Mouse (Mus musculus) forebrain, embryonic 12.5 days (tissue): ENCODE data around the gene Cylc1. TPM values are rescaled to one million over a fixed set of nuclear protein-coding genes. Genes with fewer than 3 reads are reported as not detected.

ENCODE experiments used
- ATAC-seq: fragments of 200-750 bp; cut with Nextera tagmentation; 2 replicates; pipeline ENCODE4 v1.8.0; 2017; ENCODE audit warnings: moderate TSS enrichment; ENCODE audit not compliant: low FRiP score
- H3K27ac ChIP-seq: fragments of 300-500 bp; sonication (generic); 2 replicates; pipeline ENCODE4 v1.5.1; 2016; ENCODE audit warnings: mild to moderate bottlenecking
- H3K27me3 ChIP-seq: fragments of 300-500 bp; sonication (generic); 2 replicates; pipeline ENCODE4 v1.6.1; 2016; ENCODE audit warnings: mild to moderate bottlenecking
- H3K36me3 ChIP-seq: fragments of 300-500 bp; sonication (generic); replicated peaks from 2 replicates; pipeline ENCODE4 v1.6.1; 2016; ENCODE audit warnings: mild to moderate bottlenecking
- H3K4me1 ChIP-seq: fragments of 300-500 bp; sonication (generic); 2 replicates; pipeline ENCODE4 v1.6.1; 2016
- H3K4me2 ChIP-seq: fragments of 300-500 bp; sonication (generic); 2 replicates; pipeline ENCODE4 v1.6.1; 2016; ENCODE audit warnings: mild to moderate bottlenecking, moderate library complexity
- H3K4me3 ChIP-seq: fragments of 300-500 bp; sonication (generic); replicated peaks from 2 replicates; pipeline ENCODE4 v1.5.1; 2016; ENCODE audit warnings: mild to moderate bottlenecking
- H3K9ac ChIP-seq: fragments of 300-500 bp; sonication (generic); 2 replicates; pipeline ENCODE4 v1.6.1; 2016; ENCODE audit warnings: mild to moderate bottlenecking
- H3K9me3 ChIP-seq: fragments of 300-500 bp; sonication (generic); 2 replicates; pipeline ENCODE4 v1.6.1; 2016
- WGBS: fragments of 180-500 bp; shearing (Covaris S2); methylation state at CpG from one replicate; pipeline ENCODE4 v1.1.7; 2016; 5-methylcytosine and 5-hydroxymethylcytosine counted together
- polyA plus RNA-seq: library from polyadenylated mRNA; unstranded; fragments of >200 nt; fragmentation: Nextera tagmentation; extraction: Ambion mirVana; gene quantifications from 2 replicates; pipeline ENCODE4 v1.2.1, GENCODE M21; 2016

Gene Cylc1
- polyA plus RNA-seq: not detected in 2 replicates

DNA sequence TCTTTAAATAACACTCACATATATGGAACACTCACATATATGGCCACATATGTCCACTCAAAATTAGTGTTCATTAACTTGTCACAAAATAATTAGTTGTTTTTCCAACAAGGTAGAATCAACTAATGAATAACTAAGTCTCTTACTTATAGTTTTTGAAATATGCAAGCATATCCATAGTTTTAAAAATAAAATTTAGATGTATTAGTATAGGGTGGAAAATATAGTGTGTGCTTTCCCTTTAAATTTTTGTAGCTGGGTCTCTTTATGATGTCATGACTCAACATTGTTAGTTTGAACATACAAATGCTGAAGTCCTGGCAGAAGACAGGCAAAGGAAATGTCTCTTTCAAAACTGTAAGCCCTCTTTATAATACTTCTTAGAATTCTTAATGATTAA, at the start of gene Cylc1:
Gene Cylc1, plus strand, starts transcription at position 301 of the 400 bp plus-strand sequence.
- no peak within 1 kb of the TSS for H3K9ac ChIP-seq
- H3K27ac ChIP-seq: no peak within 1 kb of the TSS
- H3K9me3 ChIP-seq: no peaks in the 10 kb centered on the region
- no peak for ATAC-seq
- H3K36me3 ChIP-seq: no peaks in the 10 kb centered on the region
- no peak within 1 kb of the TSS for H3K4me3 ChIP-seq
- H3K27me3 ChIP-seq: no peaks in the 10 kb centered on the region
- no peaks in the 10 kb centered on the region for H3K4me1 ChIP-seq
- H3K4me2 ChIP-seq: no peak within 1 kb of the TSS

DNA sequence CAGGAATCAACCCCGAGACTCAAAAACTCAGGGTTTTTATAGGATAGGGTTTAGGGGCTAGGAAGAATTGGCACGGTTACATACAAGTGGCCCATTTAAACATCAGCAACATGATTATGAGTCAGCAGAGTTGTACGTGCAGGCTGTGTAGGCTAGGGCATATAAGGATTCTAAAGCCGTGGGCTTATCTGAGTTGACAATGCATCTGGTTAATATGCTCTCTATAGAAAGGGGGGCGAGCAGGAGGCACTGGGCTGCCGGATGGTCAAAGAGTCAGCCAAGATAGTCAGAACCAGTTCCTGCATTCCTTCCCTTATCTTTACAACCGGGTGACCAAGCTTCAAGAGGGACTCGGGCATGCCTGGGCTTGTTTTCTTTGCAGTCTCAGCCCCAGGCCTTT, 31.5 kb upstream of the Cylc1 start:
- no peak for ATAC-seq
- Histone ChIP-seq H3K4me2 (no peak overlapping the region), H3K4me3 (no peak overlapping the region), H3K9me3 (no peaks in the 10 kb centered on the region), H3K9ac (no peak overlapping the region), H3K27ac (no peak overlapping the region), H3K27me3 (no peaks in the 10 kb centered on the region), H3K36me3 (no peaks in the 10 kb centered on the region), H3K4me1 (no peaks in the 10 kb centered on the region)
- WGBS: 87% methylated on average over 8 of the region's 8 CpGs

DNA sequence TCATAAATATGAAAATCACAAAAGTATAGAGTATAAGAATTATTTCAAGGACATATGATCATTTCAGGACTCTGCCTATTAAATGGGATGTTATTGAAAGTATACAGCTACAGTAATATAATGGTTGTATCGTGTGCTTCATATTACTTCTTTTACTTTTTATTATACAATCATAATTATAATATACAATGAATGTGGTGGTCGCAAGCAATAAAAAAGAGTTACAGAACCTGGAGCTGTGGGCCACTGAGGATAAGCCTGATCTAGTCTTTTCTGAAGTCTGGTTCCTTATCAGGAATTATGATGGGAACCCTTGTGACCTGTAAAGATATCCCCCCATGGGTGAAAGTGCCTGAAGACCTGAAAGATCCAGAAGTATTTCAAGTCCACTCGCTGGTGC, 57.8 kb downstream of the Cylc1 start, which contains the start of gene Gm10112:
Gene Gm10112, plus strand, starts transcription at position 301 of the 400 bp plus-strand sequence.
- no peak within 1 kb of the TSS for H3K4me3 ChIP-seq
- H3K36me3 ChIP-seq: no peaks in the 10 kb centered on the region
- no peak within 1 kb of the TSS for H3K4me2 ChIP-seq
- no peaks in the 10 kb centered on the region for H3K9me3 ChIP-seq
- WGBS: 89% methylated on average over 3 of the region's 3 CpGs
- no peaks in the 10 kb centered on the region for H3K4me1 ChIP-seq
- no peak within 1 kb of the TSS for H3K27ac ChIP-seq
- no peak within 1 kb of the TSS for H3K9ac ChIP-seq
- ATAC-seq: no peak
- no peaks in the 10 kb centered on the region for H3K27me3 ChIP-seq

Other genes with a start within 250 kb of the Cylc1 start
- not detected in 2 replicates for gene Gm10112, start 57.9 kb downstream of the Cylc1 start, polyA plus RNA-seq